Mouse (Mus musculus) thymus, postnatal 4 days (tissue): ENCODE results near the gene Zfp810.
"Not testable (repeated sequence)": the region's sequence is repeated elsewhere in the genome, so short reads cannot be mapped to it uniquely, and the experiment has no call there.

Source experiments
- DNase-seq: peaks from one replicate; pipeline ENCODE4 v3.0.0; 2021

Zfp810 gene

GRCm38 (mm10) chr9:22307156-22307919 is at the start of gene Zfp810:
Zfp810 (minus strand) TSS chr9:22307648.
- peak; percentile 94 for DNase-seq

DNA sequence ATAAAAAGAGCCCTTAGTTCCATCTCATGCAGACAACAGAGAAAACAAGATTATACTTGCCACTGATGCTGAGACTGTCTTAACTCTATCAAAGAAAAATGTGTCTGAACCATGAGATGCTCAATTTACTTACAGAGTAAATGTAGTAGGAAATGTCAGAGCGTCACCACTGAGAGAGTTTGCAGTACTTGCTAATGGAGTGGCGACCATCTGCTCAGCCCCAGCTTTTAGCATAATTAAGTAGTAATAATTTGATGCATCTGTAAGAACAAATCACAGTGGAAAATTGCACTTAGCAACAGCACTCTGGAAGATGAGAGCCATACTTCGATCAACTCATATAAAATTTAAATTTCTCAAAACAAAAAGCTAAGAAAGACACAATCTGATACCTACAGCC is 48.5 kb upstream of the Zfp810 start:
- no peak for DNase-seq

- no peak for DNase-seq
These were observed 46.5 kb upstream of the Zfp810 start for GRCm38 (mm10) chr9:22353901-22354300.

- DNase-seq = no peak
These were observed 46.0 kb upstream of the Zfp810 start for GRCm38 (mm10) chr9:22353465-22353864.

DNA sequence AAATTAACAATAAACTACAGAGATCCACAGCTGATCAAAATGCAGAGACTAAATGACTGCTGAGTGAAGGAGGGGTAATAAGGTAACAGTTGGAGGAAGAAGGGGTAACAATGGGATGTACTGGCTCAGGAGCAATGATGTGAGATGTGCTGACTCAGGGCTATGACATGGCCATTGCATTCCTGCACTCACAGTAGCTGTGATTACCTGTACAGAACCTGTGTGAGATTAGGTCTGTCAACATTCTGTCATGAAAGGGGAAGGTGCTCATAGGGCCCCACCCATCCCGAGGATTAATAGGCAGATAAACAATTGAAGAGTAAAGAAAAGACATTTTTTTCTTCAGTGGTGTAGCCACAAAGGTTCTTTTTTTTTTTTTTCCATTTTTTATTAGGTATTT is 32.9 kb upstream of the Zfp810 start:
- no peak for DNase-seq

- no peak for DNase-seq
These were observed 29.8 kb upstream of the Zfp810 start for GRCm38 (mm10) chr9:22337217-22337616.

- DNase-seq = peak; percentile 93
These were observed 20.3 kb upstream of the Zfp810 start for GRCm38 (mm10) chr9:22327475-22328387.

- DNase-seq = peak; percentile 8
These were observed 19.6 kb upstream of the Zfp810 start for GRCm38 (mm10) chr9:22327099-22327474.

DNA sequence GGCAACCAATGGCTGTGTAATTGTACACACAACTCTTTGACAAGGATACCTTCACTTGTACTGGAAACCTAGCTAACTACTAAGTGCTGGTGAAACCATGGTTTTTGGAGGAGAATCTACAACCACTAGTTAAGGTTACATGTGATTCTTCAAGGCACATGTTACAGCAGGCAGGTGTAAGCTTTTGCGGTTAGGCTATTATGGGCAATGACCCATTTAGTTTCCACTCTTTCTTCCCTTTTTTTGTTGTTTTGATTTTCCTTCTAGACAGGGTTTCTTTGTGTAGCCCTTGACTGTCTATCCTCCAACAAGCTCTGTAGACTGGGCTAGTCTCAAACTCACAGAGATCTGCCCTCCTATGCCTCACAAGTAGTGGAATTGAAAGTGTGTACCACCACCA is 17.1 kb upstream of the Zfp810 start:
- DNase-seq = no peak

GRCm38 (mm10) chr9:22322381-22323211 is 15.1 kb upstream of the Zfp810 start:
- DNase-seq = no peak

- DNase-seq = no peak
These were observed 11.7 kb upstream of the Zfp810 start for GRCm38 (mm10) chr9:22319109-22319508.

DNA sequence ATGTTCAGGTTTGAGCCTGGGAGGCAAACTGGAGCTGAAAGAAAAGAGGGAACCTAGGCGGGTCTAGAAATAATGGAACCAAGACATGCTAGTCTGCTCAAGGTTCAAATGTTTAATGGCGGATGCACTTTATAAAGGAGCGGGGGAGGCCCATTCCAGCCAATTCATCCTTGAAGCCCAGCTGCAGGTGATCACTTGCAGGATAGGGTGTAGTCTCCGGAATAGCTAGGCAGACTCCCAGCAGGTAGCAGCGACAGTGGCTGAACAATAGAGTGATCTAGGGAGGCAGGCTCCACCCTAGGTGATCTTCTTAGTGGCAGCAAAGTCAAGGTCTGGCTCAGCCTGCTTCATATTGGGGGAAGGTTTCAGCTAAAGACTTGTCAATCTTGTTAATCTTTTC is 8.6 kb upstream of the Zfp810 start:
- DNase-seq = not testable (repeated sequence)

DNA sequence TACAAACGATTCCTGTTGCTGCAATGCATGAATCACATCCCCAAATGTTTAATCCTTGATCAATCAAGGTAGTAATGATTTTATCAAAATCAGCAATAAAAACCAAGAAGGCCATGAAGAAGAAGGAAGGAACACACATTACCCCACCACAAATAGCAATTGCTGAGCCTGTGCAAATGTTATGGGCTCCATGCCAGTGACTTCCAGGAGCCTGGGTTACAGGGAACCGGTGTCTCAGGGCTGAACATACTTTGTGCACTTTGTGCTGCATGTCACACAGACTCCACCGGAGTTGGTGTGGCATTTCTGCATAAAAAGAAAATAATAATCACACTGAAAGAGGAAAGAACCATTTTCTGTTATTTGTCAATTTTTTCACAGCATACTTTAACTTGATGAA is 6.6 kb upstream of the Zfp810 start:
- no peak for DNase-seq

GRCm38 (mm10) chr9:22313218-22313617 is 5.8 kb upstream of the Zfp810 start:
- no peak for DNase-seq

DNA sequence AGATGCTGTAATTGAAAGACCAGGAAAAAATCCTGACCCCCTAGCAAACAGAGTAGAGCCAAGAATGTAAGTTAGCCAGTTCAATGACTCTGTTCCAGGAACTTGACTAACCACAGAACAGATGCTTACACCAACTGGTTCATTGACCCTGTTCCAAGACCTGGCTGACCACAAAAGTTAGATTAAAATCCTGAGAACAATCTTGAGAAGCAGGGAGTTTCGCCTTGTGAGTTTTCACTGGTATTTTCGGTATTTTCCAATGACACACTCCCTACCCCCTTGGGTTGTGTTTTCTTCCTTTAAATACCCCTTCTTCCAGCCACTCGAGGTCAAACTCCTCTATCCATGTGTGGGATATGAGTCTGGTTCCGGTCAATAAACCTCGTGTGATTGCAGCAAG is 2.2 kb upstream of the Zfp810 start:
- DNase-seq = no peak

- not testable (repeated sequence) for DNase-seq
These were observed 443 bp upstream of the Zfp810 start for GRCm38 (mm10) chr9:22307920-22308262.

GRCm38 (mm10) chr9:22306726-22307125 is 722 bp downstream of the Zfp810 start:
- no peak for DNase-seq

DNA sequence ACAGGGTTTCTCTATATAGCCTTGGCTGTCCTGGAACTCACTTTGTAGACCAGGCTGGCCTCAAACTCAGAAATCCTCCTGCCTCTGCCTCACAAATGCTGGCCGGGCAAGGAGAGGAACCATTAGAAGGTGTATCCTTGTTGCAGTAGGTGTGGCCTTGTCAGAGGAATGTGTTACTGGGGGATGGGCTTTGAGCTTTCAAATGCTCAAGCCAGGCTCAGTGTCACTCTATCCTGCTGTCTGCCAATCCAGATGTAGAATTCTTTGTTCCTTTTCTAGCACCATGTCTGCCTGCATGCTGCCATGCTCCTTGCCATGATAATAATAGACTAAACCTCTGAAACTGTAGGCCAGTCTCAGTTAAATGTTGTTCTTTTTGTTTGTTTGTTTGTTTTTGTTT is 5.2 kb downstream of the Zfp810 start:
- no peak for DNase-seq

- no peak for DNase-seq
These were observed 28.7 kb downstream of the Zfp810 start for GRCm38 (mm10) chr9:22278733-22279132.

- DNase-seq = no peak
These were observed 38.6 kb downstream of the Zfp810 start for GRCm38 (mm10) chr9:22268886-22269285.

DNA sequence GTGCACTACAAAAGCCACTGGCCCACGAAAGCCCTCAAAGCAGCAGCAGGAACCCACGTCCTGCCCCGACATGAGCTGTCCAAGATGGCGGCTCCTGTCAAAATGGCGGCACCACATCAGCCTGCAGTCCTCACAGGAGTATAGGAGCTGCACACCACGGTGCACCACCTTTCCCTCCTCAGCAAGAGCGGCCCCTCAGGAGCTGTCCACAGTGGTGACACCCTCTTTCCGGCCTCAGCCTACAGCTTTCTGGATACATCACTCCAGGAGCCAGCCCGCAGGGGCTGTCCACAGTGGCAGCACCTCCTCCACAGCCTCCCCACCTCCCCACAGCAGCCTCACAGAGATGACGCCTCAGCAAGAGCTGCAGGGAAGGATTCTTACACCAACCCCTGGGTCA is 44.8 kb downstream of the Zfp810 start:
- no peak for DNase-seq

DNA sequence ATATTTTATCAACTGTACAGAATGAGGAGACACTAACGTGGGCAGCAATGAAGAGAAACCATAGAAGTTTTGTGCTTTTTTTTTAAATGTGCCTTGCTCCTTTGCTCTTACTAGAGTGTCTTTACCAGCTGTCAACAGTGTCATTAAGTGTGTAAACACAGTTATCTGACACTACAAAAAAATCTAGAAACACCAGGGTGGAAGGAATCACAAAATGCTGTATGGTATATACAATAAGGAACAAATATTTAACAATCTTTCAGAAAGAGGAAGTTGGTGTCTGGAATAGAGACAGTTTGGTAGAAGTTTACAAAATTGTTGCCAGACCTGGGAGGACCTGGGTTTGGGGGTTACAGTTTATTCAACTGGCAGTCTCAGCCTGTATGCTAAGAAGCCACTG is 45.9 kb downstream of the Zfp810 start:
- no peak for DNase-seq

GRCm38 (mm10) chr9:22260092-22260422 is 47.4 kb downstream of the Zfp810 start:
- no peak for DNase-seq
